In genomic region chr9:47876557-47877206, GRCm38 (mm10) we compare ENCODE assay signal across 18 mouse cellular contexts.
DNase-seq lines count a peak whose midpoint lies in the region; ATAC-seq and TF ChIP-seq lines count a peak whose summit lies in the region.
"Had no signal": no experiment of that assay in that cellular context is flagged by ENCODE, and none has a peak within 500 bp of the region (broad histone marks: within the 10 kb centered on the region; RNA-seq: fewer than 3 reads in every experiment).

No protein-coding gene starts in this region.

- no peak for TF ChIP-seq CTCF in midbrain, postnatal 0 days (IDR thresholded peaks at IDR 0.05)

- no peak overlapping the region for H3K4me3 ChIP-seq in midbrain, embryonic 10.5 days
- no peak overlapping the region for H3K4me3 ChIP-seq in midbrain, embryonic 11.5 days (ENCODE audit: low read depth, low read length)
- no peak overlapping the region for H3K4me3 ChIP-seq in forebrain, embryonic 15.5 days
- H3K4me3 ChIP-seq in midbrain, postnatal 0 days (ENCODE audit: low read depth, low read length): no peak overlapping the region
- H3K4me3 ChIP-seq: limb, embryonic 15.5 days had no signal

- H3K4me1 ChIP-seq in midbrain, embryonic 10.5 days: peaks cover 24% of the 10 kb centered on the region
- 0 out of 2 replicates have a peak, but pooled peaks cover 2% of the 10 kb centered on the region for H3K4me1 ChIP-seq in midbrain, embryonic 11.5 days (ENCODE audit: control insufficient read depth, insufficient read depth, low read length)
- peaks cover 23% of the 10 kb centered on the region for H3K4me1 ChIP-seq in forebrain, embryonic 15.5 days
- no peaks in the 10 kb centered on the region for H3K4me1 ChIP-seq in midbrain, postnatal 0 days (ENCODE audit: insufficient read depth, low read length)
- H3K4me1 ChIP-seq: limb, embryonic 15.5 days had no signal

- no peaks in the 10 kb centered on the region for H3K36me3 ChIP-seq in midbrain, embryonic 10.5 days
- no peaks in the 10 kb centered on the region for H3K36me3 ChIP-seq in midbrain, embryonic 11.5 days (ENCODE audit: control insufficient read depth, insufficient read depth, low read length)
- H3K36me3 ChIP-seq in forebrain, embryonic 15.5 days: no peaks in the 10 kb centered on the region
- no peaks in the 10 kb centered on the region for H3K36me3 ChIP-seq in midbrain, postnatal 0 days (ENCODE audit: insufficient read depth, low read length)
- H3K36me3 ChIP-seq: limb, embryonic 15.5 days had no signal

- no peak overlapping the region for H3K4me2 ChIP-seq in midbrain, embryonic 11.5 days
- H3K4me2 ChIP-seq in forebrain, embryonic 15.5 days (replicated peaks): no peak overlapping the region
- no peak overlapping the region for H3K4me2 ChIP-seq in midbrain, postnatal 0 days (ENCODE audit: low read depth, low read length, poor library complexity, severe bottlenecking)
- H3K4me2 ChIP-seq: limb, embryonic 15.5 days had no signal

- no peak for DNase-seq in midbrain, embryonic 10.5 days (ENCODE audit: low spot score)
- DNase-seq in midbrain, embryonic 11.5 days (ENCODE audit: low spot score, missing footprints): no peak
- DNase-seq in cerebellum, adult 9-11 months: peak; percentile 67
- DNase-seq in midbrain, postnatal 0 days (ENCODE audit: low spot score): peak; percentile 47
- no peak for DNase-seq in adipocyte (ENCODE audit: low spot score)
- DNase-seq in heart, postnatal 14 days: no peak
- DNase-seq in thymus, postnatal 14 days: no peak
- DNase-seq: adrenal gland, postnatal 36 days; gastrocnemius, postnatal 14 days; kidney, adult 18-20 months; kidney, postnatal 14 days; layer of hippocampus, adult 9-11 months; lung, postnatal 14 days; right cerebral cortex, postnatal 14 days had no signal

- no peak overlapping the region for H3K9ac ChIP-seq in midbrain, embryonic 11.5 days (ENCODE audit: low read length)
- H3K9ac ChIP-seq in forebrain, embryonic 15.5 days (replicated peaks): no peak overlapping the region
- H3K9ac ChIP-seq in midbrain, postnatal 0 days (replicated peaks; ENCODE audit: low read length, poor library complexity, severe bottlenecking): no peak overlapping the region
- H3K9ac ChIP-seq: limb, embryonic 15.5 days had no signal

- peak overlapping the region; percentile 17; the same call in 1 of the 2 replicates for H3K27ac ChIP-seq in midbrain, embryonic 10.5 days (replicated peaks)
- no peak overlapping the region for H3K27ac ChIP-seq in midbrain, embryonic 11.5 days (ENCODE audit: low read depth, low read length)
- peak overlapping the region; percentile 34 for H3K27ac ChIP-seq in forebrain, embryonic 15.5 days (replicated peaks)
- no peak overlapping the region for H3K27ac ChIP-seq in midbrain, postnatal 0 days (ENCODE audit: low read depth, low read length)
- H3K27ac ChIP-seq: limb, embryonic 15.5 days; stomach, postnatal 0 days had no signal

- ATAC-seq in midbrain, embryonic 11.5 days (ENCODE audit: low FRiP score): no peak
- peak; percentile 52; the same call in 1 of the 2 replicates for ATAC-seq in forebrain, embryonic 15.5 days (replicated peaks)
- ATAC-seq in midbrain, postnatal 0 days (ENCODE audit: low FRiP score): no peak
- ATAC-seq: Patski had no signal

- H3K9me3 ChIP-seq in midbrain, embryonic 10.5 days (replicated peaks): no peaks in the 10 kb centered on the region
- no peaks in the 10 kb centered on the region for H3K9me3 ChIP-seq in midbrain, embryonic 11.5 days (ENCODE audit: control insufficient read depth, low read length)
- H3K9me3 ChIP-seq in forebrain, embryonic 15.5 days: no peaks in the 10 kb centered on the region
- H3K9me3 ChIP-seq in midbrain, postnatal 0 days (ENCODE audit: low read length): no peaks in the 10 kb centered on the region
- H3K9me3 ChIP-seq: limb, embryonic 15.5 days had no signal

- intact Hi-C loops in heart, postnatal 14 days (cut with DNase I): no loop called here

- WGBS in midbrain, embryonic 10.5 days: 68% methylated on average over 10 of the region's 10 CpGs
- 64% methylated on average over 10 of the region's 10 CpGs for WGBS in midbrain, embryonic 11.5 days
- 17% methylated on average over 10 of the region's 10 CpGs for WGBS in forebrain, embryonic 15.5 days
- 39% methylated on average over 10 of the region's 10 CpGs for WGBS in midbrain, postnatal 0 days

- peaks cover 6% of the 10 kb centered on the region; the same call in 1 of the 2 replicates for H3K27me3 ChIP-seq in midbrain, embryonic 10.5 days (ENCODE audit: low read depth, poor library complexity, severe bottlenecking)
- no peaks in the 10 kb centered on the region for H3K27me3 ChIP-seq in midbrain, embryonic 11.5 days (ENCODE audit: control insufficient read depth, insufficient read depth, low read length)
- H3K27me3 ChIP-seq in forebrain, embryonic 15.5 days: no peaks in the 10 kb centered on the region
- no peaks in the 10 kb centered on the region for H3K27me3 ChIP-seq in midbrain, postnatal 0 days (ENCODE audit: insufficient read depth, low read length)
- H3K27me3 ChIP-seq: limb, embryonic 15.5 days had no signal

Comparison
In these comparisons a context has a peak if more than half of its experiments do, and no peak if none do; other contexts are left out.
1. DNase-seq: peak in cerebellum, adult 9-11 months (single experiment) and midbrain, postnatal 0 days (single experiment); none in midbrain, embryonic 10.5 days (single experiment), midbrain, embryonic 11.5 days (single experiment), adipocyte (single experiment), heart, postnatal 14 days (0 of 2) and thymus, postnatal 14 days (single experiment).
2. H3K27ac ChIP-seq: peak in midbrain, embryonic 10.5 days (single experiment) and forebrain, embryonic 15.5 days (single experiment); none in midbrain, embryonic 11.5 days (single experiment) and midbrain, postnatal 0 days (single experiment).